Mouse (Mus musculus): ENCODE data around the gene Rrp12. TPM values are rescaled to one million over a fixed set of nuclear protein-coding genes. Genes with fewer than 3 reads are reported as not detected.
"Not testable (repeated sequence)": the region's sequence is repeated elsewhere in the genome, so short reads cannot be mapped to it uniquely, and the experiment has no call there.

The Rrp12 gene
- polyA plus RNA-seq, 1 experiment from 2014 or later: 7.4 TPM

DNA sequence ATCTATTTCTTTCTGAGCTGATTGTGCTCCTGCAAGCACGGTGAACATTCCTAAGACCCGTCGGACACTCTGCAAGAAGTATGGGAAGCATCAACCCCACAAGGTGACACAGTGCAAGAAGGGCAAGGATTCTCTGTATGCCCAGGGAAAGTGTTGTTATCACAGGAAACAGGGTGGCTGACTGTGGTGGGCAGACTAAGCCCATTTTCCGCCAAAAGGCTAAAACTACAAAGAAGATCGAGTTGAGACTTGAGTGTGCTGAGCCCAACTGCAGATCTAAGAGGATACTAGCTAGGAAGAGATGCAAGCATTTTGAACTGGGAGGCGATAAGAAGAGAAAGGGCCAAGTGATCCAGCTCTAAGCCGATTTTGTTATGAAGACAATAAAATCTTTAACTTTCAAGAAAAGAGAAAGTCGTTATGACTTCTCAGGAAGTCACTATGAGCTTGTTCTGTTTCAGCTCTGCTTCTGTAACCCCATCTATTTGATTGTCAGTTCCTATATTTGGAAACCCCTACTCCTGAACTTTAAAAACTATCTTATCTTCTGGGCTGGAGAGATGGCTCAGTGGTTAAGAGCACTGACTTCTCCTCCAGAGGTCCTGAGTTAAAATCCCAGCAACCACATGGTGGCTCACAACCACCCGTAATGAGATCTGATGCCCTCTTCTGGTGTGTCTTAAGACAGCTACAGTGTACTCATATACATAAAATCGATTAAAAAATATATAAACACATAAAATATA is 7.0 kb upstream of the Rrp12 start:
- 67% methylated on average over 10 of the region's 10 CpGs for WGBS
- ATAC-seq (replicated peaks; ENCODE audit: insufficient number of reproducible peaks, insufficient read depth, low FRiP score, low read depth): no peak
- peaks cover 21% of the 10 kb centered on the region for H3K4me1 ChIP-seq (replicated peaks)

DNA sequence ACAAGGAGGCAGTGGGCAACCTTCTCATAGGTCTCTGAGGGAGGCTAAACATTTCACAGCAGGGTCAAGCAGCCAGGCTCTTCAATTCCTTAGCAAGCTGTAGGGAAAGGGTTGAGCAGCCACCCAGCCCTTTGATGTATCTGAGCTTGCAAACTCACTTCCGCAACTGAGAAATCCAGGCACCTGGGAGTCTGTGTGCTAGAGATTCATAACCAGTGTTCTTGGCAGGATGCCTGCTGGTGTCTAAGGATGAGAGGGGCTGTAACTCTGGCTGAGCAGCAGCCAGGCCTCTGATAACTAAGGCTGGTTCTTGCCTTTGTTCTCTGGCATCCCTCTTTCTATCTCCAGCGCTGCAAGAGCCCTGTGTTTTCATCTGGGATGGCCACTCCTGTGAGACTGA is 5.7 kb upstream of the Rrp12 start:
- H3K9ac ChIP-seq: no peak overlapping the region
- no peaks in the 10 kb centered on the region for H3K36me3 ChIP-seq
- H3K4me1 ChIP-seq (replicated peaks): peaks cover 12% of the 10 kb centered on the region
- H3K27ac ChIP-seq: no peak overlapping the region
- ATAC-seq (replicated peaks; ENCODE audit: insufficient number of reproducible peaks, insufficient read depth, low FRiP score, low read depth): peak; percentile 39; the same call in 1 of the 2 replicates
- no peak overlapping the region for H3K4me2 ChIP-seq
- H3K9me3 ChIP-seq (replicated peaks): no peaks in the 10 kb centered on the region
- no peak overlapping the region for H3K4me3 ChIP-seq
- H3K27me3 ChIP-seq: no peaks in the 10 kb centered on the region
- 18% methylated on average over 2 of the region's 2 CpGs for WGBS

More for the DNA sequence above, 7.0 kb upstream of the Rrp12 start:
- H3K36me3 ChIP-seq: no peaks in the 10 kb centered on the region
- H3K27ac ChIP-seq: no peak overlapping the region
- no peaks in the 10 kb centered on the region for H3K27me3 ChIP-seq
- H3K9me3 ChIP-seq (replicated peaks): no peaks in the 10 kb centered on the region
- no peak overlapping the region for H3K4me3 ChIP-seq
- no peak overlapping the region for H3K9ac ChIP-seq
- H3K4me2 ChIP-seq: no peak overlapping the region

DNA sequence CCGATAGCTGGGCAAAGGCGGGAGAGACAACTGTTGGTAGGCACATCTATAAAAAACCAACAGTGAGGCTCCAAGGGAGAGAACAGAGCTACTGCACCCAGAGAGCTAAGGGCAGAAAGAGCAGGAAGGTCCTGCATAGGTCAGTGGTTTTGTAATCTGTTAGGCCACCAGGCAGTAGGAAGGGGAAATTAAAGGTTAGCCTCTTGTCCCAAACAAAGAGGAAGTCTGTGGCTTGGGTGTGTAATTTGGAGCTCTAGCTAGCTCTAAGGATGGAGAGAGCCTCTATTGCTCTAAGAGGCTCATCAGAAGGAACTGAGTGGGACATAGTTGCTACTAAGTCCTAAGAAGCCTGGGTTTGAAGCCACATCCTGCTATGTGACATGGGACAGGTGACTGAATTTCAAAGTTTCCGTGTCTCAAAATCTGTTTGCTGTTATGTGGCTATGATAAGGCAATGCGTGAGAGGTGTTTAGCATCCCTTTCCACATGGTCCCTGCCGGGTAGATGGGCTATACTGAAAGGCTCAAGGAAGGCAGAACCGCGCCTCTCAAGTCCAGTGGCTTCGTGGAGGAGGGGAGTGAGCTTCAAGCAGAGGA is 4.6 kb upstream of the Rrp12 start:
- Histone ChIP-seq H3K9me3 (replicated peaks) (no peaks in the 10 kb centered on the region), H3K4me3 (no peak overlapping the region), H3K4me2 (no peak overlapping the region), H3K4me1 (replicated peaks) (peaks cover 13% of the 10 kb centered on the region), H3K27me3 (no peaks in the 10 kb centered on the region), H3K27ac (no peak overlapping the region), H3K36me3 (no peaks in the 10 kb centered on the region), H3K9ac (no peak overlapping the region)
- WGBS: 77% methylated on average over 8 of the region's 8 CpGs
- ATAC-seq (replicated peaks; ENCODE audit: insufficient number of reproducible peaks, insufficient read depth, low FRiP score, low read depth): no peak

DNA sequence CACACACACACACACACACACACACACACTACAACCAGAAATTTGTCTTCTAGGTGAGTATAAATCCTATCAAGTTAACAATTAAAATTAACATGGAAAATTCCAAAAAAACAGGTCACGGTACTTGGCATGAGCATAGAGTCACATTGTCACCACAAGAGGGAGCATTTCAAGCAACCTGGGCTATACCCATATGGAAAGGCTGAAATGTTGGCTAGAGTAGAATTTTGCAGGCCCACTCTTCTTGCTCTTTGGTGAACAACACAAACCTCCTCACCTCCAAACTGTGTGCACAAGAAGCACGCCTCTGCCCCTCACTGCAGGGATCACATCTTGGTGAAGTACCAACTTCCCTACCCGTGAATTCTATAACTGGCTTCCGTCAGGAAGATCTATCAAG is 2.9 kb upstream of the Rrp12 start:
- no peaks in the 10 kb centered on the region for H3K36me3 ChIP-seq

DNA sequence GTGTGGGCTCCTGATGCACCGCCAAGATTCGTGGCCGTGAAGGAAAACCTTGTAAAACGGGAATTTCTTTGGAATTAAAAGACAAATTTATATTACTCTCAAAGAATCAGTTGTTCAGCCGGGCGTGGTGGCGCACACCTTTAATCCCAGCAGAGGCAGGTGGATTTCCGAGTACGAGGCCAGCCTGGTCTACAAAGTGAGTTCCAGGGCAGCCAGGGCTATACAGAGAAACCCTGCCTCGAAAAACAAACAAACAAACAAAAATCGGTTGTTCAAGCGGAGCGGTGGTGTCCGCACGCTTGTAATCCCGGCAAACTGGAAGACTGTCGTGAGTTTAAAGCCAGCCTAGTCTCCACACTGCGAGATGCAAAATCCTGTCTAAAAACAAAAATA is 342 bp upstream of the Rrp12 start:
- Histone ChIP-seq H3K27ac (no peak overlapping the region), H3K4me1 (replicated peaks) (peaks cover 15% of the 10 kb centered on the region), H3K4me3 (peak overlapping the region; percentile 96), H3K4me2 (peak overlapping the region; percentile 88), H3K27me3 (no peaks in the 10 kb centered on the region), H3K9ac (peak overlapping the region; percentile 56), H3K9me3 (replicated peaks) (no peaks in the 10 kb centered on the region), H3K36me3 (no peaks in the 10 kb centered on the region)
- ATAC-seq (replicated peaks; ENCODE audit: insufficient number of reproducible peaks, insufficient read depth, low FRiP score, low read depth): no peak
- WGBS: 17% methylated on average over 18 of the region's 18 CpGs

More for the DNA sequence above, 2.9 kb upstream of the Rrp12 start:
- Histone ChIP-seq H3K4me3 (no peak overlapping the region), H3K27ac (no peak overlapping the region), H3K27me3 (no peaks in the 10 kb centered on the region), H3K4me1 (replicated peaks) (peaks cover 24% of the 10 kb centered on the region), H3K9me3 (replicated peaks) (no peaks in the 10 kb centered on the region), H3K4me2 (no peak overlapping the region), H3K9ac (no peak overlapping the region)
- 44% methylated on average over 4 of the region's 4 CpGs for WGBS
- no peak for ATAC-seq (replicated peaks; ENCODE audit: insufficient number of reproducible peaks, insufficient read depth, low FRiP score, low read depth)

DNA sequence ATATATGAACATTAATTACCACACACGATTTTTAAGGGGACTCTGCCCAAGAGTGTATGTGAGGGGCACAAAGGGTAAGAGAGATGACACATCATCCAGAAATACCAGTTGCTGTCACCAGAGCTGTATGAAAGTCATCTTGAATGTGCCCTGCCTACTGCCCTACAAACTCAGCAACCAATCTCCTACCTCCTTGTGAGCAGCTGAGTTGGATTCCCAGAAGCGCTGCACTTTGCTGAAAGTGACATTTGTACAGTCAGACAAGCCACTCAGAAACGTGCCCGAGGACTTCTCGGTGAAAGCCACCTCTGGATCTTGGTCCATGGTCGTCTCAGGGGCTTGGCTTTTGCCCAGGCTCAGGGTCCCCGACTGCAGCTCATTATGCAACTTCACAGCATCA is 1.0 kb downstream of the Rrp12 start:
- 34% methylated on average over 7 of the region's 7 CpGs for WGBS
- Histone ChIP-seq H3K4me2 (peak overlapping the region; percentile 88), H3K36me3 (peaks cover 4% of the 10 kb centered on the region; the same call in 1 of the 2 replicates), H3K9me3 (replicated peaks) (no peaks in the 10 kb centered on the region), H3K4me3 (peak overlapping the region; percentile 96), H3K27me3 (no peaks in the 10 kb centered on the region), H3K27ac (no peak overlapping the region), H3K9ac (peak overlapping the region; percentile 60), H3K4me1 (replicated peaks) (peaks cover 15% of the 10 kb centered on the region)
- ATAC-seq (replicated peaks; ENCODE audit: insufficient number of reproducible peaks, insufficient read depth, low FRiP score, low read depth): no peak

DNA sequence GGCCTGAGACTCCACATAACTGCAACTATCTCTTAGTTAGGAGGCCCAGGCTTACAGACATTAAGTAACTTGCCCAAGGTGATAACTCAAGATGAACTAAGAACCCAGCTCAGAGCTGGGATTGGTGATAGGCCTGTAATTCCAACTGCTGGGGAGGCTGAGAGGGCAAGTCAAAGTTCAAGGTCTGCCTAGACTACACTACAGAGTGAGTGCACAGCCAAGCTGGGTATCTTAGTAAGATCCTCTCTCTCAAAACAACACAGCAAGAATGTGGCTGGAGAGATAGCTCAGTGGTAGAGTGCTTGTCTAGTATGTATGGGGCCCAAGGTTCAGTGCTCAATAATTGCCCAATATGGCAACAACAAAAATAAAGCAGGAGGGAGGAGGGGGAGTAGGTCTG is 7.8 kb downstream of the Rrp12 start:
- H3K27me3 ChIP-seq: no peaks in the 10 kb centered on the region
- H3K4me2 ChIP-seq: no peak overlapping the region
- no peak for ATAC-seq (replicated peaks; ENCODE audit: insufficient number of reproducible peaks, insufficient read depth, low FRiP score, low read depth)
- H3K9me3 ChIP-seq (replicated peaks): no peaks in the 10 kb centered on the region
- peaks cover 53% of the 10 kb centered on the region for H3K36me3 ChIP-seq
- no peak overlapping the region for H3K27ac ChIP-seq
- no peak overlapping the region for H3K9ac ChIP-seq
- no peaks in the 10 kb centered on the region for H3K4me1 ChIP-seq (replicated peaks)
- H3K4me3 ChIP-seq: no peak overlapping the region

DNA sequence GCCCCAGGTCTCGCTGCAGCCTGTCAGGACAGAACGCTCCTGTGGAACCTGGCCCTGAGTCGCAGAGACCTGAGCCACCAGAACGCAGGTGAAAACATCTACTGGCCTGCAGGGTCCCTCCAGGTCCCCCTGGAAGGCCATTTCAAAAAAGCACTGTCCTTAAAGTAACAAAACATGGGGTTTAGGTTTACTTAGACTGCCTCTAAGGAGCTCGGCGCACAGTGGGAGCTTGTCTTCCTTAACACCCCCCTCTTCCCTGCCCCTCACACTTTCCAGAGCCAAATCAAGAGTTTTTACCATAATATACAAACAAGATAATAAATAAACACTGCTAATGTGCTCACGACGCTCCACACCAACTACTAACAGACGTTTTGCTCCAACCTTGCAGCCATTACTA is 12.1 kb downstream of the Rrp12 start:
- H3K4me2 ChIP-seq: no peak overlapping the region
- no peak for ATAC-seq (replicated peaks; ENCODE audit: insufficient number of reproducible peaks, insufficient read depth, low FRiP score, low read depth)
- H3K4me3 ChIP-seq: no peak overlapping the region
- H3K9ac ChIP-seq: no peak overlapping the region
- no peak overlapping the region for H3K27ac ChIP-seq
- H3K9me3 ChIP-seq (replicated peaks): no peaks in the 10 kb centered on the region
- no peaks in the 10 kb centered on the region for H3K4me1 ChIP-seq (replicated peaks)
- peaks cover 51% of the 10 kb centered on the region for H3K36me3 ChIP-seq
- no peaks in the 10 kb centered on the region for H3K27me3 ChIP-seq
- 89% methylated on average over 9 of the region's 9 CpGs for WGBS

DNA sequence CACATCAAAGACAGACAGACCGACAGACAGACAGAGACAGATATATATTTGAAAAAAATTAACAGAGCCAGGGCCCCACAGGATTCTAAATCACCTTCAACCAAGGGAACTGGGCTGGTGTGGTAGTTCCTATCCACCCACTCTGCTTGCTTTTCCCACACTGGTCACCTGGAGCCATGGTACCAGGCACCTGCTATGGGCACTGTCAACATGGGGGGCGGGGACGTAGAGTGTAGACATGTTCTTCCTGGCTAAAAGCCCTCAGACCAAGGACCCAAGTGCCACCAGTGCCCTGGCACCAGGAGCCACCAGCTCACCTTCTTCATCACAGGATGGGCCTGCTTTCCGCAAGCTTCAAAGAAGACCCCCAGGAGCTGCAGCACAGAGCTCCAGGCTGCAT is 14.1 kb downstream of the Rrp12 start:
- Histone ChIP-seq H3K27me3 (no peaks in the 10 kb centered on the region), H3K4me2 (no peak overlapping the region), H3K27ac (no peak overlapping the region), H3K9me3 (replicated peaks) (no peaks in the 10 kb centered on the region), H3K9ac (no peak overlapping the region), H3K4me3 (no peak overlapping the region), H3K4me1 (replicated peaks) (no peaks in the 10 kb centered on the region), H3K36me3 (peaks cover 42% of the 10 kb centered on the region)
- WGBS: 93% methylated on average over 4 of the region's 4 CpGs
- no peak for ATAC-seq (replicated peaks; ENCODE audit: insufficient number of reproducible peaks, insufficient read depth, low FRiP score, low read depth)

DNA sequence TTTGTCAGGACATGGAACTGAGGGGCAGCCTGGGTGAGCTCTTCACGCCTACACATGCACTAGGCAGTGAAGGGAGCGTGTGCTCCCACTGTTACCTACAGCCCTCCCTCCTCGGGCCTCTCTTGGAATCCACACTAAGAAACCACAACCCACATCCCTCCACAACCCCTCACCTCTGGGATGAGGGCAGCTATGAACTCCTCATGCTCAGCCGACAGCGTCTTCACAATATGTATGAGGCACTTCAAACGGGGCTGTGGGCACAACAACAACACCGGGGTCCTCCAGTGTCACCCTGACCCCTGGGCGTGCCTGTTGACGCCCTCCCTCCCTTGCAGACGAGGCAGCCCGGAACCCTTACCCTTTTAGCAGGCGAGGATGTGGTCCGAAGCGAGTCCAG is 21.6 kb downstream of the Rrp12 start:
- 88% methylated on average over 14 of the region's 14 CpGs for WGBS
- no peaks in the 10 kb centered on the region for H3K27me3 ChIP-seq
- H3K9ac ChIP-seq: no peak overlapping the region
- H3K4me2 ChIP-seq: no peak overlapping the region
- no peak for ATAC-seq (replicated peaks; ENCODE audit: insufficient number of reproducible peaks, insufficient read depth, low FRiP score, low read depth)
- H3K27ac ChIP-seq: no peak overlapping the region
- H3K4me3 ChIP-seq: no peak overlapping the region
- no peaks in the 10 kb centered on the region for H3K4me1 ChIP-seq (replicated peaks)
- no peaks in the 10 kb centered on the region for H3K9me3 ChIP-seq (replicated peaks)
- peaks cover 44% of the 10 kb centered on the region; the same call in 1 of the 2 replicates for H3K36me3 ChIP-seq

DNA sequence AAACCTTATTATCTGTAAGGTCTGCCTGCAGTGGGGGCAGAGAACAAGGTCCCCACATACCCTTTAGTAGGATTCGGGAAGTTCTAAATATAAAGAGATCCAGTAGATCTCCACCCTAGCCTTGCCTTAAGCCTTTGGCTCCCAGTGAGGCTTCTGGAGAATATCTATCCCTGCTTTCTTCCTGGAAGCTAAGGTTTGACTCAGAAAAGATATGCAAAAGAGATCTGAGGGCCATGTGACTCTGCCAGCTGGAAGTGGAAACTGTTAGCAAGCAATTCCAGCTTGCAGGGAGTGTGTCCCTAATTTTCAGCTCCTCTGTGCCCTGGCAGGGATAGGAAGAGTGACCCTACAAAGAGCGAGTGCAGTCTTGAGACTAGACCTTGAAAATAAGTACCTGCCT is 23.7 kb downstream of the Rrp12 start:
- Histone ChIP-seq H3K4me2 (no peak overlapping the region), H3K36me3 (peaks cover 53% of the 10 kb centered on the region; the same call in 1 of the 2 replicates), H3K4me1 (replicated peaks) (no peaks in the 10 kb centered on the region), H3K4me3 (no peak overlapping the region), H3K9me3 (replicated peaks) (no peaks in the 10 kb centered on the region), H3K27me3 (no peaks in the 10 kb centered on the region), H3K9ac (no peak overlapping the region), H3K27ac (no peak overlapping the region)
- WGBS: 79% methylated on average over 2 of the region's 2 CpGs
- ATAC-seq (replicated peaks; ENCODE audit: insufficient number of reproducible peaks, insufficient read depth, low FRiP score, low read depth): no peak

DNA sequence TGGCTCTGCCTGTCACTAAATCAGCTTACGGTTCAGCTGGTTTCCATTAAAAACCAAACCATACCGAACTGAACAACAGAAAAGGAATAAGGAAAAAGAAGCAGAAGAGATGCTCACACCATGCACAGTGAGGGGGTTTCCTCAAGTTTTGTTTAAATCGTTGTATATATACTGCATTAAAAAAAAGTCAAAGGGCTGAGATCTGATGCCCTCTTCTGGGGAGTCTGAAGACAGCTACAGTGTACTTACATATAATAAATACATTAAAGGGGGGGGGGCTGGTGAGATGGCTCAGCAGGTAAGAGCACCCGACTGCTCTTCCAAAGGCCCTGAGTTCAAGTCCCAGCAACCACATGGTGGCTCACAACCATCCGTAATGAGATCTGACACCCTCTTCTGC is 26.0 kb downstream of the Rrp12 start:
- H3K36me3 ChIP-seq: peaks cover 53% of the 10 kb centered on the region
- not testable (repeated sequence) for H3K9ac ChIP-seq; ATAC-seq (replicated peaks; ENCODE audit: insufficient number of reproducible peaks, insufficient read depth, low FRiP score, low read depth); H3K4me1 ChIP-seq (replicated peaks); H3K27me3 ChIP-seq; H3K9me3 ChIP-seq (replicated peaks); H3K4me2 ChIP-seq; H3K27ac ChIP-seq; H3K4me3 ChIP-seq
- WGBS: 82% methylated on average over 5 of the region's 5 CpGs

Data from heart, embryonic 15.5 days (tissue).